Mouse (Mus musculus) layer of hippocampus, adult 9-11 months (tissue): ENCODE measurements around the gene Kdelc1.

Experiments
- DNase-seq: peaks from one replicate; pipeline ENCODE4 v3.0.0; 2022

Kdelc1 gene

DNA sequence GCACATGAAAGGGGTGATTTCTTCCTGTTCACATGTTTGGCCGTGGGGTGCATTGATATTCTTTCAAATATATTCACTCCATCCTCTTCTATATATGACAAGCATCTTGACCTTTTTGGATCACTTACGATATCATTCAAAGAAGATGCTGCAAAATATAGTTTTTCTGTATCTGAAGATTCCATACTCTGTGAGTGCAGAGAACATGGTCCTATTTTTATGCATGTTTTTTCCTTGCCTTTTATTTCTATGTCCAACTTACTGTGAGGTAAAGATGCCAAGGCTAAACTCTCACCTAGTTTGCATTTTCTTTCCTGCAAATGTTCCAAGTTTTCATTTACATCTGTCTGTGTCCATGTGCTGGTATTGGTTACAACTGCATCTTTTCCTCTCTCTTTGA, 56.8 kb downstream of the Kdelc1 start, which contains the start of gene Gm8251:
Gm8251 (minus strand) TSS at position 101 of the 400 bp plus-strand sequence.
- DNase-seq = no peak

DNA sequence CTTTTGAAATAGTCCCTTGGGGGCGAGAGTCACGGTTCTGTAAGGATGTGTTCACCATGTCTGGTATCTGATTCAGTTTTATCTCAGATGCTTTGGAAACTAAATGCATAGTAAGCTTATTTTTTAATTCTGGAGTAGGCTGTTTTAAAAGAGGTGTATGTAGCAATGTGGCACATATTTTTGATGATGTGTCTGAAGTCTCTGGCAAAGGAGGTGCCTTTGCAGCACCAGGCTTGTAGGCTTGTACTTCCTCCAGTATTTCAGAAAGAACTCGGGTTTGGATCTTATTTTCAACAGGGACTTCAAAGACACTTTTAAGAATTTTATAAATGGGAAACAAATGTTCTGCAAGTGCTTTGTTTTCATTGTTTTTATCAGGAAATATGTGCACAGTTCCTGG, 60.8 kb downstream of the Kdelc1 start:
- no peak for DNase-seq
